Mouse (Mus musculus): Measurements from ENCODE around the gene Mettl24. TPM values are rescaled to one million over a fixed set of nuclear protein-coding genes. Genes with fewer than 3 reads are reported as not detected.

The Mettl24 gene
- polyA plus RNA-seq, 1 experiment from 2014 or later: 2.9 TPM

DNA sequence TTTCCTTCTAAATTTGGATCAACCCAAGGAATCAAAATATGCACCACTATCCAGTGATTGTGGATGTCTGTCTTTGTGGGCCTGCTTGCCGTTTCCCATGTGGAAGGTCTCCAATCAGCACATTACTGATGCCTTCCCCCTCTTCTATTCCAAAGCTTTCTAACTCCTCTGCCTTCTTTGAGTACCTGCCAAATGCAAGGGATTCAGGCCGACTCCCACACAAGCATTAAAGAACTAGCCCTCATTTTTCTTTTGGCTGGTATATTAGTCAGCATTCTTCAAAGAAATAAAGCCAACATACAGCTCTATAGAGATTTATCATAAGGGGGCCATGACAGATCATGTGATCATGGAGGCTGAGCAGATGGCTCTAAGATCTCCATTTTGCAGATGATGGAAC lies 31.4 kb upstream of the Mettl24 start:
- H3K9me3 ChIP-seq (replicated peaks): no peaks in the 10 kb centered on the region
- no peak for ATAC-seq (replicated peaks; ENCODE audit: insufficient number of reproducible peaks, insufficient read depth, low FRiP score, low read depth)
- H3K9ac ChIP-seq: no peak overlapping the region
- H3K4me1 ChIP-seq (replicated peaks): no peaks in the 10 kb centered on the region
- no peak overlapping the region for H3K4me2 ChIP-seq
- WGBS: 52% methylated on average over 2 of the region's 2 CpGs
- no peak overlapping the region for H3K4me3 ChIP-seq
- no peak overlapping the region for H3K27ac ChIP-seq
- no peaks in the 10 kb centered on the region for H3K36me3 ChIP-seq
- no peaks in the 10 kb centered on the region for H3K27me3 ChIP-seq

DNA sequence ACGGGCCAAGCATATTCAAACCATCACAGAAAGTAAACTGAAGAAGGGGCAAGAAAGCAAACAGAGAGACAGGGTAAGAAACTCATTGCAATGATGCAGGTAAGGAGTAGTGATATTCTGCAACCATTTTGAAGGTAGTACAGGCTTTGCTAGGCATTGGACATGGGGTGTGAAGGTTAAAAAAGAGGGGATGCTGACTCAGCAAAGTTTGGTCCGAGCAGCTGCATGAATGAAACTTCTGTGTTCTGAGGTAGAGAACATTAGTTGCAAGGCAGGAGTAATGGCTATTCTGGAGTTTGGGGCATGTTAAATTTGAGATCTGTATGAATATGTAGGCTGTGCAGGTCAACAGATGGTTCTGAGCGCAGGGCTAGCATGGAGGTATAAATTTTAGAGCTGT lies 17.8 kb upstream of the Mettl24 start:
- no peak overlapping the region for H3K4me2 ChIP-seq
- 74% methylated on average over 3 of the region's 3 CpGs for WGBS
- no peaks in the 10 kb centered on the region for H3K27me3 ChIP-seq
- H3K9ac ChIP-seq: no peak overlapping the region
- no peaks in the 10 kb centered on the region for H3K9me3 ChIP-seq (replicated peaks)
- ATAC-seq (replicated peaks; ENCODE audit: insufficient number of reproducible peaks, insufficient read depth, low FRiP score, low read depth): no peak
- no peak overlapping the region for H3K27ac ChIP-seq
- no peaks in the 10 kb centered on the region for H3K4me1 ChIP-seq (replicated peaks)
- no peaks in the 10 kb centered on the region for H3K36me3 ChIP-seq
- H3K4me3 ChIP-seq: no peak overlapping the region

DNA sequence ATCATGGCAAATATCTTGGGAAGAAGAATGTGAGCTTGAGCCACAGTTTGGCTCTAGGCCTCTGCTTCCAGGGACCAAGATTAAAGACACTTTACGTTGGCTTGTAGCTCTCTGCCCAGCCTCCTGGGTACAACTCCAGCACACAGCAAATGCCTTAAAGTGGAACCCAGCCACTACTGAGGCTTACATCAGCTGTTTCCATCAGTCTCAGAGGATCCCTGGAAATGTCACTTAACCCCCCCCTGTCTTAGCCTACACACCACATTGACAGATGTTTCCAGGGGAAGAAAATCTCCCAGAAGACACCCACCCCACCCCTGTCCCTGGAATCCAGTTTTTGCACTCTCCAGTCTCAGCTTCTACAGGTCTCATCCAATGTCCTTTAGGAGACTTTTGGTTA lies 16.1 kb upstream of the Mettl24 start:
- H3K27me3 ChIP-seq: no peaks in the 10 kb centered on the region
- no peaks in the 10 kb centered on the region for H3K9me3 ChIP-seq (replicated peaks)
- no peak overlapping the region for H3K27ac ChIP-seq
- H3K4me2 ChIP-seq: no peak overlapping the region
- no peak overlapping the region for H3K9ac ChIP-seq
- H3K4me3 ChIP-seq: no peak overlapping the region
- 79% methylated on average over 1 of the region's 1 CpGs for WGBS
- H3K4me1 ChIP-seq (replicated peaks): no peaks in the 10 kb centered on the region
- no peaks in the 10 kb centered on the region for H3K36me3 ChIP-seq
- ATAC-seq (replicated peaks; ENCODE audit: insufficient number of reproducible peaks, insufficient read depth, low FRiP score, low read depth): no peak

DNA sequence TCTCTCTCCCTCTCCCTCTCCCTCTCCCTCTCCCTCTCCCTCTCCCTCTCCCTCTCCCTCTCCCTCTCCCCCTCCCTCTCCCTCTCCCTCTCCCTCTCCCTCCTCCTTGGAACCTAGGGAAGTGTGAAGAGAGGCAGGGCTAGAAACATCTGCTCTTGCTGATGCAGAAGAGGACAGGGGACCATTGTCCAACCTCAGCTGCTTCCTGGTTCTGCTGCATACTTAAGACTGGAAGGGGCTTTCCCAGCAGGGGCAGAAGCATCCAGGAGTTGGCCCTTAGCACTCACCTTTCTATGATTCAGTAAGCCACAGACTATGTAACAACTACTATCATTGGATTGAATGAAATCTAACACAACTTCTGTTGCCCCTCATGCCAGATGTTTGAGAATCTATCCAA lies 14.4 kb upstream of the Mettl24 start:
- Histone ChIP-seq H3K36me3 (no peaks in the 10 kb centered on the region), H3K9ac (no peak overlapping the region), H3K4me1 (replicated peaks) (no peaks in the 10 kb centered on the region), H3K4me2 (no peak overlapping the region), H3K27me3 (no peaks in the 10 kb centered on the region), H3K27ac (no peak overlapping the region), H3K4me3 (no peak overlapping the region), H3K9me3 (replicated peaks) (no peaks in the 10 kb centered on the region)
- no peak for ATAC-seq (replicated peaks; ENCODE audit: insufficient number of reproducible peaks, insufficient read depth, low FRiP score, low read depth)

DNA sequence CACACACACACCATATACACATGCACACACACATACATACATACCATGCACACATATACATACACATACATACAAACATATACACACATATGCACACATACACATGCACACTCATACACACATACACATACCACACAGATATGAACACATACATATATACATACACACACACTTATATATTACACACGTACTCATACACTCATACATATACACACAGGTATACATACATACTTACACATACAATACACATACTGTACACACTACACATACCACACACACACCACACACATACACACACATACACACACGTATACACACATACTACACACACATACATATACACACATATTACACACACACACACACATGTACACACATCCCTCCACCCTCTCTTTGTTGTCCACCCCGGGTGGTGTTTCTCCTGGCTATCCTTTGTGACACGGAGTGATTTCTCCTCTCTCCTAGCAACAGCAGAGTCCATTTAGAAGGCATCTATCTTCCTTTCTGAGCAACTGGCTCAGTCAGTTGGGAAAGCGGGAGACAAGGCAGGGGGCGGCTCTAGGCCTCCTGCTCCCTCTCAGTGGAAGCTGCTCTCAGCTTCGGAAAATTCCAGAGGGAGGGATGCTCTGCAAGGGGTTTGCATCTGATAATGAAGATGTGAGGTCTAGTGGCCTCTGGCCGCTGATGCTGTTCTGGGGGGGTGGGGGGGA lies 10.3 kb upstream of the Mettl24 start:
- no peaks in the 10 kb centered on the region for H3K27me3 ChIP-seq
- no peaks in the 10 kb centered on the region for H3K36me3 ChIP-seq
- no peaks in the 10 kb centered on the region for H3K9me3 ChIP-seq (replicated peaks)
- H3K4me3 ChIP-seq: no peak overlapping the region
- WGBS: 59% methylated on average over 8 of the region's 8 CpGs
- H3K9ac ChIP-seq: no peak overlapping the region
- H3K4me2 ChIP-seq: no peak overlapping the region
- ATAC-seq (replicated peaks; ENCODE audit: insufficient number of reproducible peaks, insufficient read depth, low FRiP score, low read depth): no peak
- H3K4me1 ChIP-seq (replicated peaks): peaks cover 7% of the 10 kb centered on the region
- H3K27ac ChIP-seq: no peak overlapping the region

DNA sequence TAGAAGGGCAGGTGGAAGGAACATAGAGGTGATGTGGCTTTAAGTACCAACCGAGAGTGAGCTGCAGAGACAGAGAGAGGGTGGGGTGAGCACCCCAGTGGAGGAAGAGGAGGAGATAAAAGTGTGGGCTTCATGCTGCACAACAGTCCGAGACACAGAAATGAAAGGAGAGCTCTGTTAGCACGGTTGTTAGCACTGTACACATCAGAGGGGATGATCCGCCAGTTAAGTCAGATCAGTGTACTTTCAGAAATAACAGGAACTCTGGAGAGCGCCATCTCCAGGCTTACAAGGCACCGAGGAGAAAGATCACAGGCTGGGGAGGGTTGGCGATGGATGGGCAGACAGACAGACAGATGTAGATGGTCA lies 9.8 kb upstream of the Mettl24 start:
- H3K27ac ChIP-seq: no peak overlapping the region
- H3K36me3 ChIP-seq: no peaks in the 10 kb centered on the region
- 68% methylated on average over 7 of the region's 7 CpGs for WGBS
- ATAC-seq (replicated peaks; ENCODE audit: insufficient number of reproducible peaks, insufficient read depth, low FRiP score, low read depth): no peak
- H3K4me3 ChIP-seq: no peak overlapping the region
- no peak overlapping the region for H3K9ac ChIP-seq
- no peaks in the 10 kb centered on the region for H3K27me3 ChIP-seq
- H3K4me1 ChIP-seq (replicated peaks): peaks cover 7% of the 10 kb centered on the region
- no peak overlapping the region for H3K4me2 ChIP-seq
- H3K9me3 ChIP-seq (replicated peaks): no peaks in the 10 kb centered on the region

DNA sequence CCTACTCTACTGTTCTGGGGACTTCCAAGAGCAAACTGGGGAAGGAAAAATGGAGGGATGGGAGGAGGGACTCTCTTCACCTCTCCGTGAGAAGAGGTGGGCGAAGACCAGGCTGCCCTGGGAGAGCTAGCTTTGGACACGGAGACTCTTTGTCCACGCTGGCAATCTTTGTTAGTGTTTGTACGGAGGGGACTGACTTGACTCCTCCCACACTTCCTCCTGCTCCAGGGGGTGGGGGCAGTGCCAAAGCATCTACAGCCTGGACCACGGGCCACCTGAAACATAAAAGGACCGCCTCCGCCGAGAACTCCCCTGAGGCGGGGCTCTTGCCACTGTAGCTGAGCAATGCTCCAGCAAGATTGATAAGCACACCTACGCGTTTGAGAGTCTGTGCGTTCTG lies 8.9 kb upstream of the Mettl24 start:
- Histone ChIP-seq H3K27me3 (no peaks in the 10 kb centered on the region), H3K4me2 (peak overlapping the region; percentile 57), H3K4me3 (peak overlapping the region; percentile 23), H3K9ac (no peak overlapping the region), H3K9me3 (replicated peaks) (no peaks in the 10 kb centered on the region), H3K27ac (no peak overlapping the region), H3K4me1 (replicated peaks) (peaks cover 7% of the 10 kb centered on the region), H3K36me3 (no peaks in the 10 kb centered on the region)
- WGBS: 9% methylated on average over 13 of the region's 13 CpGs
- ATAC-seq (replicated peaks; ENCODE audit: insufficient number of reproducible peaks, insufficient read depth, low FRiP score, low read depth): no peak

DNA sequence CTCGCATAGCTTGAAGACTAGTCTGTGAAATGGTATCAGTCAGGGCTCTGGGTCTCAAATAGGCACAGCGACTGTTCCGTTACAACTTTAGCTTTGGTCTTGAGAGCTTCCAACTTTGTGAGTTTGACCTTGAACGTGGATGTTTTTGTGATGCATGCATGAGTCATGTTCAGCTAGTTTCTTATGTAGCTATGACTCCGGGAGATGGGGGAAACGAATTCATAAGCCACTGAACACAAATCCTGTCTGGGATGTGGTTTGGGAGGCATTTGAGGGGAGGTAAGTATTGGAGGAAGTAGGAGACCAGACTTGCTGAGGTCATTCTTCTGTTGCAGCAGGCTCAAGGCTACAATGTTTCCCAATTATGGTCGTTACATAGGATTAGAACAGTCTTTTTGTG lies 7.2 kb upstream of the Mettl24 start:
- 68% methylated on average over 7 of the region's 7 CpGs for WGBS
- Histone ChIP-seq H3K36me3 (no peaks in the 10 kb centered on the region), H3K27me3 (no peaks in the 10 kb centered on the region), H3K4me3 (no peak overlapping the region), H3K9ac (no peak overlapping the region), H3K4me2 (no peak overlapping the region), H3K4me1 (replicated peaks) (peaks cover 7% of the 10 kb centered on the region), H3K27ac (no peak overlapping the region), H3K9me3 (replicated peaks) (no peaks in the 10 kb centered on the region)
- ATAC-seq (replicated peaks; ENCODE audit: insufficient number of reproducible peaks, insufficient read depth, low FRiP score, low read depth): no peak

DNA sequence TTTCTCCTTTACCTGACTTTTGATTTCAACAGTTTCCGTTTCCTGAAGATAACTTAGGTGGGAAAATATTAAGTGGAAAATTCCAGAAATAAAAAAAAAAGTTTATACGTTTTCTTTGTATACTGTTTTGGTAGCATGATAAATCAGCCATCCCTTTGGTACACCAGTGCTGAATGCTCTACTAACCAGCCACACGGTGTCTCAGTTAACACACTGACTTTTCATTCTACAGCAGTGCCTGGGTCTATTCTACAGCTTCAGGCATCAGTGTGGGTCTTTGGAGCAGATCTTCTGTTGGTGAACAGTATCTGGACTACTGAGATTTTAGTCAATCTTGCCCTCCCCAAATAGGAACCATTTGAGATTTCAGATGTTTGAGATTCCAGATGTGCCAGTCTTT lies 4.6 kb upstream of the Mettl24 start:
- 68% methylated on average over 3 of the region's 3 CpGs for WGBS
- no peak overlapping the region for H3K27ac ChIP-seq

DNA sequence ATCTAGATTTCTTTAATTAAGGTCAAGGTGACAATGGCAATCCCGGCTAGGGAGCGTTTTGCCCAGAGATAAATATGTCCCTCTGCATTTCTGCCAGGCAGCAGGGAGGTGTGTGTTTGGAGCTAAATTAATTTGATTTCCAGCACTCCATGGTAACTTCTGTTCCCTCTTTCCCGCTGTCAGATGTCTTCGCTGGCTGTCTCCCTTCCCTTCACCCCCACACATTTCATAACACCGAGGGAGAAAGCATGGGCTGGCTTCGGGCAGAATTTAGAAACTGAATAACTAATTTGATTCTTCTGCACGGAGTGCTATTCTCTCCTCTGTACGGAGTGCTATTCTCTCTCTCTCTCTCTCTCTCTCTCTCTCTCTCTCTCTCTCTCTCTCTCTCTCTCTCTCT lies 612 bp upstream of the Mettl24 start:
- H3K9ac ChIP-seq: 0 out of 2 replicates have a peak overlapping the region, but pooled peaks have one; percentile 90
- H3K36me3 ChIP-seq: no peaks in the 10 kb centered on the region
- peak overlapping the region; percentile 99 for H3K4me2 ChIP-seq
- no peak for ATAC-seq (replicated peaks; ENCODE audit: insufficient number of reproducible peaks, insufficient read depth, low FRiP score, low read depth)
- peaks cover 6% of the 10 kb centered on the region for H3K4me1 ChIP-seq (replicated peaks)
- H3K9me3 ChIP-seq (replicated peaks): no peaks in the 10 kb centered on the region
- 23% methylated on average over 8 of the region's 8 CpGs for WGBS
- H3K27ac ChIP-seq: no peak overlapping the region
- H3K4me3 ChIP-seq: peak overlapping the region; percentile 75
- H3K27me3 ChIP-seq: no peaks in the 10 kb centered on the region

More for the DNA sequence above, 4.6 kb upstream of the Mettl24 start:
- H3K36me3 ChIP-seq: no peaks in the 10 kb centered on the region
- no peak overlapping the region for H3K9ac ChIP-seq
- H3K4me2 ChIP-seq: no peak overlapping the region
- no peak overlapping the region for H3K4me3 ChIP-seq
- H3K27me3 ChIP-seq: no peaks in the 10 kb centered on the region
- H3K9me3 ChIP-seq (replicated peaks): no peaks in the 10 kb centered on the region
- peaks cover 7% of the 10 kb centered on the region for H3K4me1 ChIP-seq (replicated peaks)
- no peak for ATAC-seq (replicated peaks; ENCODE audit: insufficient number of reproducible peaks, insufficient read depth, low FRiP score, low read depth)

DNA sequence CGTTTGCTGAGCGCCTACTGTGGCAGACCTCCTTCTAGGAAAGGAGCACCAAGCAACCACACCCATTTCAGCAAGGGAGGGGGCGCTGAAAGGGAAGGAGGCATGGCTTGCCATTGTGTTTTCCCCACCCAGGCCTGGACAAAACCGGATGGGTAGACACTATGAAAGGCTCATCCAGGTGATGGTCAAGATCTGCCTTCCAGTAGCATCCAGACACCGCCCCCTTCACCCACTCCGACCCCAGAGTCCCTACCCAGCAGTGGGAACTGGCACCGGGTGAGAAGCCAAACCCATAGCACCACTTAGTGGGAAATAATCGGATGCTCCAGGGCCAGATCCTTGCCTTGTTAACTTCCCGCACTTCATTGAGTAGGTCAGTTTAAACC lies 779 bp downstream of the Mettl24 start:
- WGBS: 53% methylated on average over 9 of the region's 9 CpGs
- Histone ChIP-seq H3K4me3 (peak overlapping the region; percentile 75), H3K4me1 (replicated peaks) (peaks cover 6% of the 10 kb centered on the region), H3K27ac (peak overlapping the region; percentile 86), H3K9me3 (replicated peaks) (no peaks in the 10 kb centered on the region), H3K9ac (0 out of 2 replicates have a peak overlapping the region, but pooled peaks have one; percentile 90), H3K4me2 (peak overlapping the region; percentile 99), H3K27me3 (no peaks in the 10 kb centered on the region), H3K36me3 (no peaks in the 10 kb centered on the region)
- peak; percentile 4; the same call in 1 of the 2 replicates for ATAC-seq (replicated peaks; ENCODE audit: insufficient number of reproducible peaks, insufficient read depth, low FRiP score, low read depth)

DNA sequence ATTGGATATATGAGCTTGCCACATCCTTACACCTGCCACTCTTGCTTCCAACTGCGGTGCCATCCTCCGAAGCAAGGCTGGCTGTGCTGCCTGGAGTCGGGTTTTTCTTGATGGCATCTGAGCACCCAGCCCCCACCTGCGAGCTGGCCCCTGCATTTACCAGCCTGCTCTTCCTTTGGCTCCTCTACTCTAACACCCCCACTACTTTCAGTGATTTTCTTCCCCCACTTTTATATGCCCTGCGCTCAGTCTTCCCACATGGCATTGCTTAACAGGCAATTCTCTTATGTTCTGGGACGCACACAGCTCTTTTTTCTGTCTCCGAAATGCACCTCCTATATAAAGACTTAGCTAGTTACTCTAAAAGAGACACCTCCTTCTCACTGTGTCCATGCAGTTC lies 1.2 kb downstream of the Mettl24 start:
- Histone ChIP-seq H3K27me3 (no peaks in the 10 kb centered on the region), H3K27ac (no peak overlapping the region), H3K4me3 (no peak overlapping the region), H3K9me3 (replicated peaks) (no peaks in the 10 kb centered on the region), H3K4me2 (no peak overlapping the region), H3K9ac (no peak overlapping the region), H3K36me3 (no peaks in the 10 kb centered on the region), H3K4me1 (replicated peaks) (peaks cover 6% of the 10 kb centered on the region)
- no peak for ATAC-seq (replicated peaks; ENCODE audit: insufficient number of reproducible peaks, insufficient read depth, low FRiP score, low read depth)
- 88% methylated on average over 7 of the region's 7 CpGs for WGBS
